Mouse (Mus musculus) embryonic fibroblast, embryonic 13.5 days (primary cell): ENCODE results near the gene Spg20. TPM values are rescaled to one million over a fixed set of nuclear protein-coding genes. Genes with fewer than 3 reads are reported as not detected.

Experiments
- H3K27ac ChIP-seq: 2 replicates; pipeline ENCODE4 v1.5.1; 2012; ENCODE audit warnings: low read length, control low read depth, inconsistent platforms; ENCODE audit not compliant: insufficient read depth
- H3K4me1 ChIP-seq: 2 replicates; pipeline ENCODE4 v1.6.1; 2011; ENCODE audit warnings: low read length; ENCODE audit not compliant: control insufficient read depth, insufficient read depth
- H3K4me3 ChIP-seq: 2 replicates; pipeline ENCODE4 v1.5.1; 2011; ENCODE audit warnings: mild to moderate bottlenecking, control low read depth, low read length; ENCODE audit not compliant: insufficient read depth
- CTCF ChIP-seq: IDR thresholded peaks from 2 replicates; pipeline ENCODE4 v1.5.1; 2011; ENCODE audit warnings: mild to moderate bottlenecking, control low read depth, low read length, moderate library complexity, borderline replicate concordance; ENCODE audit not compliant: insufficient read depth
- POLR2A ChIP-seq: IDR thresholded peaks from 2 replicates; pipeline ENCODE4 v1.6.1; 2011; ENCODE audit warnings: low read depth, mild to moderate bottlenecking, control low read depth, low read length, moderate library complexity
- polyA plus RNA-seq: library from polyadenylated mRNA; stranded (reverse); fragments of >200 nt; gene quantifications from 2 replicates; pipeline ENCODE4 v1.2.4, GENCODE M21; 2011; ENCODE audit warnings: low read depth; ENCODE audit not compliant: missing spikeins, insufficient read length

Spg20 gene
- polyA plus RNA-seq, 1 experiment: 70.3 TPM

DNA sequence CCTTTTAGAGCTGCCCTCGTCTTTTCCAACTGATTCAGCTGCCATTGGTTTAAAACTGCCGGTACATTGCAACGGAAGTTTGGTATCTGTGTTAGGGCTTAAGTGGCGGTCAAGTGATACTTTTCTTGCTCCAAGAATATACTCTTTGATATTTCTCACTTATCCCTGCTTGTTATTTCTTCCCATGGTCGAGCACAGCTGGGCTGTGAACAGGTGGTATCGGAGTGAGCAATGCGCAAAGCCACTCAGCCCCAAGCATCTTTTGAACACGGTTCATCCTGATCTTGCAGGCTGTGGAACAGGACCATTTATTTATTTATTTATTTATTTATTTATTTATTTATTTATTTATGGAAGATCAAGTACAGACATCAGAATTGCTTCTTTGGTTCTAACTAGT lies 32.3 kb upstream of the Spg20 start:
- H3K27ac ChIP-seq: no peak overlapping the region
- no peaks in the 10 kb centered on the region for H3K4me1 ChIP-seq
- no peak overlapping the region for H3K4me3 ChIP-seq
- TF ChIP-seq CTCF: no peak
- no peak for TF ChIP-seq POLR2A

GRCm38 (mm10) chr3:55080055-55080454 lies 31.9 kb upstream of the Spg20 start:
- no peak overlapping the region for H3K27ac ChIP-seq
- H3K4me1 ChIP-seq: no peaks in the 10 kb centered on the region
- H3K4me3 ChIP-seq: no peak overlapping the region
- TF ChIP-seq POLR2A (no peak), CTCF (peak; percentile 93)

DNA sequence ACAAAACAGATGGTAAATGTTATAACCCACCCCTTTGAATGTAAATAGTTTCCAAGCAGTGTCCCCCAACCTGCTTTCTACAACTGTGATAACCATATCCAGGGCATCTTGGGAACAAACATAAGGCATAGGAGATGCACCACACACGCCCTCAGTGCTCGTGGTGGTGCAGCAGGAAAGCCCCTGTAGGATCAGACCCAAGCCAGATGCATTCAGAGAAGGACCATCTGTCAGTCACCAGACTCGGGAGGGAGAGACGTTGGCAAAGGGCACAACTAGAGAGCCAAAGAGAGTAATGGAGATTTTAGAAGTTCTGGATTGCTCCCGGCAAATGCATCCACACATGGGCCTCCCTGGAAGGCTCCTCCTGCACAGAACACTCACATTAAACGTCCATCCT lies 27.1 kb upstream of the Spg20 start:
- TF ChIP-seq CTCF: no peak
- TF ChIP-seq POLR2A: no peak
- H3K4me1 ChIP-seq: no peaks in the 10 kb centered on the region
- H3K27ac ChIP-seq: no peak overlapping the region

DNA sequence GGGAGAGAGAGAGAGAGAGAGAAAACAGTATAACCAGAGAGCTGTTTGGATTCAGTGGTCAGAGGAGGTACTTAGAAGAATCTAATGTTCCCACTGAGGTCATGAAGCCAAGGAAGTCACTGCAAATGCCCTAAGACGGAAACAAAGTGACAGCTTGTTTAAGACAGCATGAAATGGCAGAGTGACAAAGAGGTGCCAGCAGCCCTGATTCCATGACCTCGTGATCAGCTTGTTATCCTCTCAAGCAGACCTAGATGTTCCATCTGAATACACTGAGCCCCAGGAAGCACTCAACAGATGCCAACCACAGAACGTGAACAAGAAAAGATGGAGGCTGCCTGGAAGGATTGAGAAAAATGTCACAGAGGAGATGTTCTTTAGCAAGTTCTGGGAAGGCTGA lies 26.2 kb upstream of the Spg20 start:
- Histone ChIP-seq H3K27ac (no peak overlapping the region), H3K4me1 (no peaks in the 10 kb centered on the region), H3K4me3 (no peak overlapping the region)
- no peak for TF ChIP-seq POLR2A
- TF ChIP-seq CTCF: no peak

More for the DNA sequence above, 27.1 kb upstream of the Spg20 start:
- no peak overlapping the region for H3K4me3 ChIP-seq

DNA sequence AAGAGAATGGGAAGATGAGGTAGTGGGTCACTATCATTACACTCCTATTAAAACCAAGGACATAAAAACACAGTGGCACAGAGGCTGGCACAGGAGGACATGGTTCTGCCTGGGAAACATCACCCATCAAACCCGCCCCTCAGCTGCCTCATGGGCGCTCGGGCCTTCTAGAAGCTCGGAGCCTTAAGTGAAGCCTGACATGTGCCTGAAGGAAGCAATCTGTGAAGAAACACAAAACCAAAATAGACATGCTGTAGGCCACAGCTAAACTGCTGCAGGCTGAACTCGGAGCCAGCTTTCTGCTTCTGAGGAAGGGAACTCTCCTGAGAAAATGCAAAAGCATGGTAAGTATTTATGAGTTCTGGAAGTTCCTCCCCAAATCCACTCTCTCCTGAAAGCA lies 25.0 kb upstream of the Spg20 start:
- no peaks in the 10 kb centered on the region for H3K4me1 ChIP-seq
- no peak overlapping the region for H3K4me3 ChIP-seq
- no peak for TF ChIP-seq POLR2A
- no peak for TF ChIP-seq CTCF
- H3K27ac ChIP-seq: 0 out of 2 replicates have a peak overlapping the region, but pooled peaks have one; percentile 8

- TF ChIP-seq CTCF (no peak), POLR2A (no peak)
- Histone ChIP-seq H3K4me1 (no peaks in the 10 kb centered on the region), H3K27ac (0 out of 2 replicates have a peak overlapping the region, but pooled peaks have one; percentile 8), H3K4me3 (no peak overlapping the region)
Measured at GRCm38 (mm10) chr3:55087360-55087759, 24.5 kb upstream of the Spg20 start.

DNA sequence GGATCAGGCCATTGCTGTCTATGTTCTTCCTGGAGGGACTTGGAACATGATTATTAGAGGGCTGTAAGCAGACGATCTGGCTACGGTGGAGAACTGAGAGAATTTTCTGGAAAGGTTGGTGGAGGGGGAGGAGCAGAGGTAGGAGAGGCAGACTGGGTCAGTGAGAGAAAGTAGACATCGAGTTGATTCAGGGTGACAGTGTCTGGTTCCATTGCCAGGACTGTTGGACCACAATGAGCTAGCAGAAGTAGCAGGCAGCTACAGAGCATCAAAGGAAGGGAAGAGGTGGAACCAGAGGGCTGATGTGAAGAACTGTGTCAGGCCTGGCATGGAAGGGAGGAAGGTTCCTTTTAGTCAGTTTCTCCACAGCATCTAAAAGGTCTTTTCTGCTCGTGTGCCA lies 23.5 kb upstream of the Spg20 start:
- Histone ChIP-seq H3K4me3 (no peak overlapping the region), H3K27ac (no peak overlapping the region), H3K4me1 (no peaks in the 10 kb centered on the region)
- TF ChIP-seq POLR2A: no peak
- no peak for TF ChIP-seq CTCF

- TF ChIP-seq CTCF (no peak), POLR2A (no peak)
- Histone ChIP-seq H3K4me1 (no peaks in the 10 kb centered on the region), H3K27ac (no peak overlapping the region), H3K4me3 (no peak overlapping the region)
Measured at GRCm38 (mm10) chr3:55088843-55089242, 23.1 kb upstream of the Spg20 start.

- no peaks in the 10 kb centered on the region for H3K4me1 ChIP-seq
- H3K27ac ChIP-seq: no peak overlapping the region
- H3K4me3 ChIP-seq: no peak overlapping the region
- TF ChIP-seq POLR2A (no peak), CTCF (no peak)
Measured at GRCm38 (mm10) chr3:55089291-55089690, 22.6 kb upstream of the Spg20 start.

GRCm38 (mm10) chr3:55093161-55093560 lies 18.7 kb upstream of the Spg20 start:
- Histone ChIP-seq H3K4me1 (peaks cover 8% of the 10 kb centered on the region), H3K4me3 (no peak overlapping the region), H3K27ac (no peak overlapping the region)
- no peak for TF ChIP-seq CTCF
- no peak for TF ChIP-seq POLR2A

- Histone ChIP-seq H3K4me1 (peaks cover 8% of the 10 kb centered on the region), H3K4me3 (no peak overlapping the region), H3K27ac (peak overlapping the region; percentile 99)
- TF ChIP-seq CTCF (no peak), POLR2A (peak; percentile 6; the same call in 1 of the 2 replicates)
Measured at GRCm38 (mm10) chr3:55095968-55096654, 15.8 kb upstream of the Spg20 start.
